ENCODE assay signal across 9 mouse cellular contexts in the genomic region with DNA sequence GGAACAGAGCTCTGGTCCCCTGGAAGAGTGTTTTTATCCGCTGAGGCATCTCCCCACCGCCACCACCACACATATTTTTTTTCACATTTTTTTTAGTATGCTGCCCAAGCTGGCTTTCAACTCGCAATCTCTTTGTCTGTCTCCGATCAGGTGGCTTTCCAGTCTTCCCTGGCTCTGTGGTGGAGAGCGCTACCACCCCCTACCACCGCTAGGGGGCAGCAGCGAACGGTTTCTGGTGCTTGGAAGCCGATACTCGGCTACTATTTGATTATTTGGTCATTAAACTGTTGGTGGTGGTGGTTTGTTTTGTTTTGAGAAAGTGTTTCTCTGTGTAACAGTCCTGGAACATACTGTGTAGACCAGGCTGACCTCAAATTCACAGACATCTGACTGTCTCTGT. TPM values are rescaled to one million over a fixed set of nuclear protein-coding genes. Genes with fewer than 3 reads are reported as not detected.
DNase-seq lines count a peak whose midpoint lies in the region; ATAC-seq and TF ChIP-seq lines count a peak whose summit lies in the region.
"Had no signal": no experiment of that assay in that cellular context is flagged by ENCODE, and none has a peak within 500 bp of the region (broad histone marks: within the 10 kb centered on the region; RNA-seq: fewer than 3 reads in every experiment).

No protein-coding gene starts in this region.

- peak; percentile 57; the same call in 1 of the 2 replicates for ATAC-seq in cerebellum, adult (ENCODE audit: insufficient number of reproducible peaks, low FRiP score, low TSS enrichment)
- peak; percentile 67 for ATAC-seq in megakaryocyte, adult 5-6 weeks (ENCODE audit: poor library complexity, severe bottlenecking)

- intact Hi-C loops in left cerebral cortex, adult 2 months (cut with DNase I) = no loop called here

- no peak overlapping the region for H3K4me3 ChIP-seq in left cerebral cortex, adult 2 months
- H3K4me3 ChIP-seq: megakaryocyte, embryonic 14.5 days had no signal

- TF ChIP-seq POLR2A in brain, embryonic 14.5 days (IDR thresholded peaks at IDR 0.05; ENCODE audit: borderline replicate concordance, extremely low read depth, insufficient read depth, insufficient read length, poor library complexity, severe bottlenecking) = no peak

- no peak overlapping the region for H3K27ac ChIP-seq in left cerebral cortex, adult 2 months

- DNase-seq in cerebellum, adult 11-12 months = no peak
- peak in 1 of 2 experiments; percentile 26 for DNase-seq in left cerebral cortex, adult 2 months (ENCODE audit: extremely low spot score in 1 of 2, low spot score in 2 of 2)
- no peak for DNase-seq in left cerebral cortex, adult 9 months (ENCODE audit: low spot score in 2 of 2)
- peak; percentile 60 for DNase-seq in brain, embryonic 14.5 days (ENCODE audit: low read depth)
- peak; percentile 44 for DNase-seq in induced T-regulatory cell, adult 2 months (ENCODE audit: low read depth)
- DNase-seq in yolk sac, embryonic 10.5 days (ENCODE audit: low spot score) = no peak

- TF ChIP-seq CTCF in left cerebral cortex, adult 2 months (IDR thresholded peaks at IDR 0.05) = peak; percentile 73
- TF ChIP-seq CTCF in brain, embryonic 14.5 days (IDR thresholded peaks at IDR 0.05; ENCODE audit: borderline replicate concordance, extremely low read depth, insufficient read depth, insufficient read length) = peak; percentile 90

RNA-seq across cellular contexts. Expression of a gene that starts 18.7 kb away (rescaled TPM):
- under 1 TPM; 0.36 to 0.40 TPM for total RNA-seq in left cerebral cortex, adult 2 months (2021)
- 94.3 and 204 TPM in 2 replicates for polyA plus RNA-seq in brain, embryonic 14.5 days (2012; rRNA removed)
- total RNA-seq in megakaryocyte, adult 5-6 weeks (2015) = 97.3 and 102 TPM in 2 replicates
- total RNA-seq in megakaryocyte, adult 5-6 weeks (2017) = 210 and 232 TPM in 2 replicates

RNA-seq across cellular contexts. Expression of a gene that starts 27.1 kb away (rescaled TPM):
- total RNA-seq in left cerebral cortex, adult 2 months (2021) = 100 to 1,000 TPM; 520 to 555 TPM
- 76.0 and 183 TPM in 2 replicates for polyA plus RNA-seq in brain, embryonic 14.5 days (2012; rRNA removed)
- not detected in 2 replicates for total RNA-seq in megakaryocyte, adult 5-6 weeks (2015)
- total RNA-seq in megakaryocyte, adult 5-6 weeks (2017) = 0.33 TPM in 1 of 2 replicates, not detected in the other

Comparison
In these comparisons a context has a peak if more than half of its experiments do, and no peak if none do; other contexts are left out.
1. DNase-seq: peak in brain, embryonic 14.5 days (single experiment) and induced T-regulatory cell, adult 2 months (single experiment); none in cerebellum, adult 11-12 months (single experiment), left cerebral cortex, adult 9 months (0 of 2) and yolk sac, embryonic 10.5 days (single experiment).
2. RNA of a gene that starts 18.7 kb away (total RNA-seq): 97.3 to 232 TPM in megakaryocyte, adult 5-6 weeks; 0.36 to 0.40 TPM in left cerebral cortex, adult 2 months; every median in the first group is over 10 times any median in the second.
3. RNA of a gene that starts 27.1 kb away (total RNA-seq): 520 to 555 TPM in left cerebral cortex, adult 2 months; 0.33 TPM in megakaryocyte, adult 5-6 weeks; every median in the first group is over 100 times any median in the second.